Mouse (Mus musculus): ENCODE measurements around the gene Zfhx3. TPM values are rescaled to one million over a fixed set of nuclear protein-coding genes. Genes with fewer than 3 reads are reported as not detected.

Gene Zfhx3
- polyA plus RNA-seq, 1 experiment from 2014 or later: 65.9 TPM

DNA sequence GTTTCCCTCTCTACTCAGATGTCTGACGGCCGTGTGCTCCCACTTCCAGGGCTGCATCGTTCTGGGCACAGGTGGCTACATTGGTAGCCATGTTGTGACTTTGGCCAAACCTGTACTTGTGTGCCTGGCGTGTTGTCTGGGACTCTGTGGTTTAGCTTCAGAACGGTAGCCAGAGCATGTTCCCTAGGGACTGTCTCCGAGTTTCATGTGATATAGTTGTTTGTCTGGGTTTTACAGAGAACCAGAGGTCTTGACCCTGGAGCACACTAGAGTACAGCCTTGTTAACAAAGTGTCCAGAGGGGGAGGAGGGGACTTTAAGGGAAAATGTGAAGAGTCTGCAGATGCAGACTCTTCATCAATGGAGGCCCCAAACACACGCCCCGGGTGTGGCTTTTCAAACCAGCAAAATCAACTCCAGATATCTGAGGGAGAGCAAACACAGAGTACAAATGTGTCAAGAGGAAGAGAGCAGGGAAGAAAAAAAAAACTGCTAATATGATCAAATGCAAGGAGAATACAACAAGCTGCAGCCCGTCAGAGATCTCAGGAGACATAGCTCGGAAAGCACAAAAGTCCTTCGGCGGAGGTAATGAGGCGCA, 650.6 kb downstream of the Zfhx3 start:
- Histone ChIP-seq H3K27me3 (0 out of 2 replicates have a peak, but pooled peaks cover 3% of the 10 kb centered on the region), H3K4me3 (replicated peaks) (no peak overlapping the region), H3K4me2 (replicated peaks) (no peak overlapping the region), H3K27ac (no peak overlapping the region), H3K9ac (replicated peaks) (no peak overlapping the region), H3K9me3 (no peaks in the 10 kb centered on the region), H3K4me1 (replicated peaks) (peaks cover 16% of the 10 kb centered on the region), H3K36me3 (no peaks in the 10 kb centered on the region)
- ATAC-seq: no peak
- WGBS: 67% methylated on average over 13 of the region's 13 CpGs

DNA sequence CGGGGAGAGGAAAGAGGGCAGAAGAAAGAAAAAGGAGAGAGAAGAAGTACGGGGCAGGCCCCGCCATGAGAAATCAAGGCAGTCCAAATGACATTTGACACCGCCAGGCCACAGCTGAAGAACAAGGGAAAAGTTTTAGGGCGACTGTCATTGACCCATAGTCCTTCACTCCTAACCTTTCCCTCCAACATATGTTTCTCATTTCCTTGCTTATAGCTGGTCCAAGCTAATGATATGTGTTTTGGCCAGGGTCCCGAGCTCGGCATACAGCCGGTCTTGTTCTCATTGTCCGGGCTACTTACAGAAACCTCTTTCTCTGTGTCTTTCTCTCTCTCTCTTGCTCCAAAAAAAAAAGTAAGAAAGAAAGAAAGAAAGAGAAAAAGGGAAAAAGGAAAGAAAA, 651.4 kb downstream of the Zfhx3 start:
- no peak for ATAC-seq
- H3K9me3 ChIP-seq: no peaks in the 10 kb centered on the region
- no peaks in the 10 kb centered on the region for H3K36me3 ChIP-seq
- WGBS: 74% methylated on average over 9 of the region's 9 CpGs
- 0 out of 2 replicates have a peak, but pooled peaks cover 3% of the 10 kb centered on the region for H3K27me3 ChIP-seq
- no peak overlapping the region for H3K4me3 ChIP-seq (replicated peaks)
- H3K4me2 ChIP-seq (replicated peaks): no peak overlapping the region
- H3K9ac ChIP-seq (replicated peaks): no peak overlapping the region
- H3K27ac ChIP-seq: no peak overlapping the region
- peaks cover 16% of the 10 kb centered on the region for H3K4me1 ChIP-seq (replicated peaks)

DNA sequence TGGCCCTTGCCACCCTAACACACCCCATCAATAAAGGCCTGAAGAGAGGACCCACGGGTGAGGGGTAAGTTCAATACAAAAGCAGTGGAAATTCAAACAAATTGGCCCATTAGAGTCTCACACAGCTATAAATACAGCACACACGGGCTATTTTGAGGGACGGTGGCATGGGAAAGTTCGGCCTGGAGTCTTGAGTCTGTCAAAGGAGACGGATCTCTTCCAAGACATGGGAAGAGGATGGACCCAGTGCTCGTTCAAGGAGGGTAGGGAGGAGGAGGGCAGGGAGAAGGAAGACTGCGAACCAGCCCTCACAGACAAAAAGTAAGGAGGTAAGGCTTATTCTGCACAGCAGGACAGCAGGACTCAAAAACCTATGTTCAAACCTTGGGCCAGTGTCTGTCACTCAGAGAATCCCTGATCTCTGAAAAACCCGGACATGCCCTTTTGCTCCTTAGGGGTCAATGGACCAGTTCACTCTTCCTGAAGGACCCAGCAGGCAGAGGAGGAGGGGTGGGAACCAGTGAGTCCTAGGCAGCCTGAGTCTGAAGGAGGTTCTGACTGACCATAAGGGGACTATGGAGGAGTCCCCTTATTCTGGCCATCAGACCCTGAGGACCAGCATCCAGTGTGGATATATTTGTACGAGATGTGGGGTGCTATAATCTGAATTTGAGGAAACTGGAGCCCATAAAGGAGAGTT, 652.1 kb downstream of the Zfhx3 start:
- H3K4me2 ChIP-seq (replicated peaks): no peak overlapping the region
- no peak overlapping the region for H3K9ac ChIP-seq (replicated peaks)
- WGBS: 50% methylated on average over 9 of the region's 9 CpGs
- no peak overlapping the region for H3K27ac ChIP-seq
- H3K4me1 ChIP-seq (replicated peaks): peaks cover 16% of the 10 kb centered on the region
- no peaks in the 10 kb centered on the region for H3K9me3 ChIP-seq
- H3K4me3 ChIP-seq (replicated peaks): no peak overlapping the region
- ATAC-seq: no peak
- no peaks in the 10 kb centered on the region for H3K36me3 ChIP-seq
- H3K27me3 ChIP-seq: 0 out of 2 replicates have a peak, but pooled peaks cover 3% of the 10 kb centered on the region

GRCm38 (mm10) chr8:108595061-108595419, 652.6 kb downstream of the Zfhx3 start:
- no peak overlapping the region for H3K9ac ChIP-seq (replicated peaks)
- no peak overlapping the region for H3K4me3 ChIP-seq (replicated peaks)
- no peaks in the 10 kb centered on the region for H3K9me3 ChIP-seq
- H3K27ac ChIP-seq: 0 out of 2 replicates have a peak overlapping the region, but pooled peaks have one; percentile 14
- H3K4me1 ChIP-seq (replicated peaks): peaks cover 16% of the 10 kb centered on the region
- no peak for ATAC-seq
- no peak overlapping the region for H3K4me2 ChIP-seq (replicated peaks)
- H3K36me3 ChIP-seq: no peaks in the 10 kb centered on the region
- 57% methylated on average over 9 of the region's 9 CpGs for WGBS
- H3K27me3 ChIP-seq: 0 out of 2 replicates have a peak, but pooled peaks cover 3% of the 10 kb centered on the region

GRCm38 (mm10) chr8:108595721-108596495, 653.5 kb downstream of the Zfhx3 start:
- Histone ChIP-seq H3K4me2 (replicated peaks) (no peak overlapping the region), H3K27ac (no peak overlapping the region), H3K4me1 (replicated peaks) (peaks cover 16% of the 10 kb centered on the region), H3K27me3 (0 out of 2 replicates have a peak, but pooled peaks cover 3% of the 10 kb centered on the region), H3K4me3 (replicated peaks) (no peak overlapping the region), H3K9me3 (no peaks in the 10 kb centered on the region), H3K36me3 (no peaks in the 10 kb centered on the region), H3K9ac (replicated peaks) (no peak overlapping the region)
- ATAC-seq: no peak
- 90% methylated on average over 19 of the region's 19 CpGs for WGBS

DNA sequence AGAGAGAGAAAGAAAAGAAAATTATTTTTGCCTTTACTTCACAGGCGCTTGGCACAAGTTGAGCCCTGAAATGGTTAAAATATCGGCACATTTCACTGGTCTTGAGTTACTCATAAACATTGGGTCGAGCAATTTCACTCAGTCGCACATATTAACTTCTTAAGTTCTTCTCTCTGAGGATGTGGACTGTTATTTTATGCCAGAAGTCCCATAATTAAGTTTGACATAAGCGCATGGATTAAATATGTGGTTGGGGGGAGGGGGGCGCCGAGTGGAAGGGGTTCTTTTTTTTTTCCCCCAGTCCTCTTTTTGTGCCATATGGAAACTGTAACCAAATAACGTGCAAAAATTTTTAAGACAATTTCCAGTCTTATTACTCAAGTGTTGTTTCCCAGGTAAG, 656.6 kb downstream of the Zfhx3 start:
- no peaks in the 10 kb centered on the region for H3K36me3 ChIP-seq
- H3K27me3 ChIP-seq: no peaks in the 10 kb centered on the region
- no peak overlapping the region for H3K27ac ChIP-seq
- no peak overlapping the region for H3K9ac ChIP-seq (replicated peaks)
- H3K9me3 ChIP-seq: no peaks in the 10 kb centered on the region
- H3K4me1 ChIP-seq (replicated peaks): peaks cover 11% of the 10 kb centered on the region
- no peak overlapping the region for H3K4me2 ChIP-seq (replicated peaks)
- ATAC-seq: no peak
- H3K4me3 ChIP-seq (replicated peaks): no peak overlapping the region
- WGBS: 81% methylated on average over 8 of the region's 8 CpGs

- 88% methylated on average over 6 of the region's 6 CpGs for WGBS
- ATAC-seq: no peak
- Histone ChIP-seq H3K27me3 (no peaks in the 10 kb centered on the region), H3K36me3 (no peaks in the 10 kb centered on the region), H3K4me3 (replicated peaks) (no peak overlapping the region), H3K4me2 (replicated peaks) (no peak overlapping the region), H3K9ac (replicated peaks) (no peak overlapping the region), H3K27ac (no peak overlapping the region), H3K4me1 (replicated peaks) (peaks cover 7% of the 10 kb centered on the region), H3K9me3 (no peaks in the 10 kb centered on the region)
Observed at GRCm38 (mm10) chr8:108599558-108599957, 657.1 kb downstream of the Zfhx3 start.

DNA sequence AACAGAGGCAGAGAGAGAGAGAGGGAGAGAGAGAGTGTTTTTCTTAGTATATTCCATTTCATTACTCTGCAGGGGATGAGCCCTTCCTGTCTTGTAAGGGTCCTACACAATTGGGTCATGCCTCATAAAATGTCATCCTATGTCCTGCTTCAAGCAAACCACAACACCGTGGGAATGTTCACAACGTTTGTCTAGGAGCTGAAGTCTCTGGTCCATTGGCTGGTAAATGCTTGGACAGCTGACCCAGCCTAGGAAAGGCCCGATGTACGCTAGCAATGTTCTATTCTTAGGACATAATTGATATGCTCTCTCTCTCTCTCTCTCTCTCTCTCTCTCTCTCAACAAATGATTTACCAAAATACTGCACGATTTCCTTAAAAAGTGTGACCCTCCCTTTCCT, 666.2 kb downstream of the Zfhx3 start:
- WGBS: 82% methylated on average over 5 of the region's 5 CpGs
- no peak overlapping the region for H3K27ac ChIP-seq
- H3K9me3 ChIP-seq: no peaks in the 10 kb centered on the region
- no peak overlapping the region for H3K4me2 ChIP-seq (replicated peaks)
- H3K36me3 ChIP-seq: no peaks in the 10 kb centered on the region
- no peak overlapping the region for H3K9ac ChIP-seq (replicated peaks)
- no peak overlapping the region for H3K4me3 ChIP-seq (replicated peaks)
- no peak for ATAC-seq
- H3K27me3 ChIP-seq: peaks cover 2% of the 10 kb centered on the region; the same call in 1 of the 2 replicates
- H3K4me1 ChIP-seq (replicated peaks): peaks cover 16% of the 10 kb centered on the region

GRCm38 (mm10) chr8:108609114-108609513, 666.7 kb downstream of the Zfhx3 start:
- no peak overlapping the region for H3K9ac ChIP-seq (replicated peaks)
- no peak overlapping the region for H3K4me3 ChIP-seq (replicated peaks)
- no peaks in the 10 kb centered on the region for H3K9me3 ChIP-seq
- ATAC-seq: no peak
- no peak overlapping the region for H3K4me2 ChIP-seq (replicated peaks)
- WGBS: 80% methylated on average over 5 of the region's 5 CpGs
- peaks cover 2% of the 10 kb centered on the region; the same call in 1 of the 2 replicates for H3K27me3 ChIP-seq
- no peak overlapping the region for H3K27ac ChIP-seq
- H3K4me1 ChIP-seq (replicated peaks): peaks cover 16% of the 10 kb centered on the region
- H3K36me3 ChIP-seq: no peaks in the 10 kb centered on the region

DNA sequence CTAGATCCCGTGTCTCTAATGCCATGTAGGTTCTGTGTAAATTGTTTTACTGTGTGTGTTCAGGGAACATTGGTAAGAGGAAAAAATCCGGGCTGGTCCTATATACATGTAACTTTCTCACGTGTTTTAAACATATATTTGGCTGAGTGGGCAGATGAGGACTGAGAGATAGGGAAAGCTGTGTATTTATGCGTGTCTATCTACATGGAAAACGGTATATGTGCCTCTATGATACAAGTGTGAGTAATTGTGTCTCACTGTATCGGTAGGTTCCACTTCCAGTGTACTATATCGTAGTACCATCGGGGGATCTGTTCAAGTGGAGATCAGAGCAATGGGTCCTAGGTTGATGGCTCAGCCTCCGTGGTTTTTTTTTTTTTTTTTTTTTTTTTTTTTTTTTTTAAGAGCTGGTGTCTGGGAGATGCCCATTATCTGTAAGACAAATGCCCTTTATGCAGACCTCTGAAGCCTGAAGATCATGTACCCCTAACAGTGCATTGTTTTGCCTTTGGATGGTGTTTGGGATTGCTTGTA, 668.8 kb downstream of the Zfhx3 start:
- no peak overlapping the region for H3K9ac ChIP-seq (replicated peaks)
- H3K9me3 ChIP-seq: no peaks in the 10 kb centered on the region
- H3K4me2 ChIP-seq (replicated peaks): no peak overlapping the region
- H3K4me1 ChIP-seq (replicated peaks): peaks cover 16% of the 10 kb centered on the region
- no peak overlapping the region for H3K27ac ChIP-seq
- WGBS: 86% methylated on average over 9 of the region's 9 CpGs
- H3K36me3 ChIP-seq: no peaks in the 10 kb centered on the region
- no peak for ATAC-seq
- H3K27me3 ChIP-seq: peaks cover 2% of the 10 kb centered on the region; the same call in 1 of the 2 replicates
- H3K4me3 ChIP-seq (replicated peaks): no peak overlapping the region

- 67% methylated on average over 11 of the region's 11 CpGs for WGBS
- no peak overlapping the region for H3K9ac ChIP-seq (replicated peaks)
- no peak for ATAC-seq
- peaks cover 16% of the 10 kb centered on the region for H3K4me1 ChIP-seq (replicated peaks)
- no peaks in the 10 kb centered on the region for H3K9me3 ChIP-seq
- no peak overlapping the region for H3K4me3 ChIP-seq (replicated peaks)
- no peak overlapping the region for H3K4me2 ChIP-seq (replicated peaks)
- H3K36me3 ChIP-seq: no peaks in the 10 kb centered on the region
- H3K27ac ChIP-seq: no peak overlapping the region
- H3K27me3 ChIP-seq: peaks cover 2% of the 10 kb centered on the region; the same call in 1 of the 2 replicates
Observed at GRCm38 (mm10) chr8:108611792-108612413, 669.5 kb downstream of the Zfhx3 start.
